Mouse (Mus musculus): ENCODE measurements around the gene Tmem86b. TPM values are rescaled to one million over a fixed set of nuclear protein-coding genes. Genes with fewer than 3 reads are reported as not detected.
"Not testable (repeated sequence)": the region's sequence is repeated elsewhere in the genome, so short reads cannot be mapped to it uniquely, and the experiment has no call there.

Tmem86b gene
- total and polyA plus RNA-seq, 3 experiments = 4.8 to 40.0 (median 9.3) TPM

GRCm38 (mm10) chr7:4612386-4612785 is 18.8 kb downstream of the Tmem86b start:
- Histone ChIP-seq H3K4me1 (ENCODE audit: insufficient read depth, low read depth, low read length) (peaks cover 3% of the 10 kb centered on the region), H3K27me3 (ENCODE audit: insufficient read depth, low read length) (peaks cover 32% of the 10 kb centered on the region), H3K4me3 (ENCODE audit: low read depth, low read length) (no peak overlapping the region), H3K9me3 (replicated peaks) (no peaks in the 10 kb centered on the region), H3K36me3 (replicated peaks) (no peaks in the 10 kb centered on the region)
- DNase-seq (ENCODE audit: low spot score) (no peak), ATAC-seq (ENCODE audit: extremely low read depth, insufficient number of reproducible peaks, low FRiP score, poor library complexity, severe bottlenecking) (no peak)
- TF ChIP-seq TAL1 (conservative IDR thresholded peaks at IDR 0.05; ENCODE audit: low read depth, low read length) = no peak
- TF ChIP-seq GATA1 (IDR thresholded peaks at IDR 0.05; ENCODE audit: borderline replicate concordance, low read length) = no peak

- Histone ChIP-seq H3K4me3 (ENCODE audit: low read depth, low read length) (no peak overlapping the region), H3K9me3 (replicated peaks) (no peaks in the 10 kb centered on the region), H3K36me3 (replicated peaks) (no peaks in the 10 kb centered on the region), H3K27me3 (ENCODE audit: insufficient read depth, low read length) (peaks cover 32% of the 10 kb centered on the region), H3K4me1 (ENCODE audit: insufficient read depth, low read depth, low read length) (peaks cover 3% of the 10 kb centered on the region)
- no peak for ATAC-seq (ENCODE audit: extremely low read depth, insufficient number of reproducible peaks, low FRiP score, poor library complexity, severe bottlenecking)
- TF ChIP-seq GATA2 (IDR thresholded peaks at IDR 0.05; ENCODE audit: borderline replicate concordance, low read depth, low read length) (no peak), TAL1 (conservative IDR thresholded peaks at IDR 0.05; ENCODE audit: low read depth, low read length) (no peak), POLR2AphosphoS5 (IDR thresholded peaks at IDR 0.05; ENCODE audit: insufficient replicate concordance, low read depth, low read length) (no peak), CTCF (IDR thresholded peaks at IDR 0.05; ENCODE audit: low read depth, low read length) (no peak), GATA1 (IDR thresholded peaks at IDR 0.05; ENCODE audit: borderline replicate concordance, low read length) (no peak)
- no peak for DNase-seq (ENCODE audit: low spot score)
These were observed 19.3 kb downstream of the Tmem86b start for GRCm38 (mm10) chr7:4611921-4612341.

GRCm38 (mm10) chr7:4611511-4611910 is 19.7 kb downstream of the Tmem86b start:
- no peaks in the 10 kb centered on the region for H3K9me3 ChIP-seq (replicated peaks)
- H3K27me3 ChIP-seq (ENCODE audit: insufficient read depth, low read length) = peaks cover 30% of the 10 kb centered on the region
- H3K4me1 ChIP-seq (ENCODE audit: insufficient read depth, low read depth, low read length) = peaks cover 3% of the 10 kb centered on the region
- H3K4me3 ChIP-seq (ENCODE audit: low read depth, low read length) = no peak overlapping the region
- ATAC-seq (ENCODE audit: extremely low read depth, insufficient number of reproducible peaks, low FRiP score, poor library complexity, severe bottlenecking) (no peak), DNase-seq (ENCODE audit: low spot score) (no peak)
- TF ChIP-seq TAL1 (conservative IDR thresholded peaks at IDR 0.05; ENCODE audit: low read depth, low read length) (no peak), GATA2 (IDR thresholded peaks at IDR 0.05; ENCODE audit: borderline replicate concordance, low read depth, low read length) (no peak), GATA1 (IDR thresholded peaks at IDR 0.05; ENCODE audit: borderline replicate concordance, low read length) (no peak), POLR2AphosphoS5 (IDR thresholded peaks at IDR 0.05; ENCODE audit: insufficient replicate concordance, low read depth, low read length) (no peak), CTCF (IDR thresholded peaks at IDR 0.05; ENCODE audit: low read depth, low read length) (no peak)
- no peaks in the 10 kb centered on the region for H3K36me3 ChIP-seq (replicated peaks)

- no peaks in the 10 kb centered on the region for H3K9me3 ChIP-seq (replicated peaks)
- peaks cover 3% of the 10 kb centered on the region for H3K4me1 ChIP-seq (ENCODE audit: insufficient read depth, low read depth, low read length)
- TF ChIP-seq GATA1 (IDR thresholded peaks at IDR 0.05; ENCODE audit: borderline replicate concordance, low read length) (no peak), CTCF (IDR thresholded peaks at IDR 0.05; ENCODE audit: low read depth, low read length) (no peak), POLR2AphosphoS5 (IDR thresholded peaks at IDR 0.05; ENCODE audit: insufficient replicate concordance, low read depth, low read length) (no peak), TAL1 (conservative IDR thresholded peaks at IDR 0.05; ENCODE audit: low read depth, low read length) (no peak), GATA2 (IDR thresholded peaks at IDR 0.05; ENCODE audit: borderline replicate concordance, low read depth, low read length) (no peak)
- peaks cover 12% of the 10 kb centered on the region for H3K27me3 ChIP-seq (ENCODE audit: insufficient read depth, low read length)
- no peak for ATAC-seq (ENCODE audit: extremely low read depth, insufficient number of reproducible peaks, low FRiP score, poor library complexity, severe bottlenecking)
- no peak overlapping the region for H3K4me3 ChIP-seq (ENCODE audit: low read depth, low read length)
- no peak for DNase-seq (ENCODE audit: low spot score)
- no peaks in the 10 kb centered on the region for H3K36me3 ChIP-seq (replicated peaks)
These were observed 23.2 kb downstream of the Tmem86b start for GRCm38 (mm10) chr7:4608002-4608401.

GRCm38 (mm10) chr7:4603873-4604272 is 27.3 kb downstream of the Tmem86b start, which contains the start of gene Ptprh:
Gene Ptprh, minus strand, starts transcription at chr7:4604041.
- Histone ChIP-seq H3K9me3 (replicated peaks) (no peaks in the 10 kb centered on the region), H3K36me3 (replicated peaks) (no peaks in the 10 kb centered on the region), H3K27me3 (ENCODE audit: insufficient read depth, low read length) (no peaks in the 10 kb centered on the region; the same call in none of the 2 replicates), H3K4me3 (ENCODE audit: low read depth, low read length) (no peak within 1 kb of the TSS), H3K4me1 (ENCODE audit: insufficient read depth, low read depth, low read length) (peaks cover 3% of the 10 kb centered on the region)
- ATAC-seq (ENCODE audit: extremely low read depth, insufficient number of reproducible peaks, low FRiP score, poor library complexity, severe bottlenecking) (no peak), DNase-seq (ENCODE audit: low spot score) (no peak)
- TF ChIP-seq TAL1 (conservative IDR thresholded peaks at IDR 0.05; ENCODE audit: low read depth, low read length) (no peak), POLR2AphosphoS5 (IDR thresholded peaks at IDR 0.05; ENCODE audit: insufficient replicate concordance, low read depth, low read length) (no peak)

- DNase-seq (ENCODE audit: low spot score) = no peak
- peaks cover under 1% of the 10 kb centered on the region for H3K4me1 ChIP-seq (ENCODE audit: insufficient read depth, low read depth, low read length)
- H3K36me3 ChIP-seq (replicated peaks) = no peaks in the 10 kb centered on the region
- ATAC-seq (ENCODE audit: extremely low read depth, insufficient number of reproducible peaks, low FRiP score, poor library complexity, severe bottlenecking) = no peak
- no peaks in the 10 kb centered on the region; the same call in none of the 2 replicates for H3K27me3 ChIP-seq (ENCODE audit: insufficient read depth, low read length)
- H3K9me3 ChIP-seq (replicated peaks) = no peaks in the 10 kb centered on the region
- no peak overlapping the region for H3K4me3 ChIP-seq (ENCODE audit: low read depth, low read length)
- no peak for TF ChIP-seq TAL1 (conservative IDR thresholded peaks at IDR 0.05; ENCODE audit: low read depth, low read length)
- TF ChIP-seq CTCF (IDR thresholded peaks at IDR 0.05; ENCODE audit: low read depth, low read length) = no peak
These were observed 28.3 kb downstream of the Tmem86b start for GRCm38 (mm10) chr7:4602969-4603368.

- ATAC-seq (ENCODE audit: extremely low read depth, insufficient number of reproducible peaks, low FRiP score, poor library complexity, severe bottlenecking); H3K4me1 ChIP-seq (ENCODE audit: insufficient read depth, low read depth, low read length); H3K36me3 ChIP-seq (replicated peaks); DNase-seq (ENCODE audit: low spot score); H3K27me3 ChIP-seq (ENCODE audit: insufficient read depth, low read length); H3K4me3 ChIP-seq (ENCODE audit: low read depth, low read length); H3K9me3 ChIP-seq (replicated peaks): not testable (repeated sequence)
These were observed 34.2 kb downstream of the Tmem86b start for GRCm38 (mm10) chr7:4597046-4597445.

GRCm38 (mm10) chr7:4581481-4581880 is 49.7 kb downstream of the Tmem86b start:
- H3K27me3 ChIP-seq (ENCODE audit: insufficient read depth, low read length); H3K4me1 ChIP-seq (ENCODE audit: insufficient read depth, low read depth, low read length); H3K4me3 ChIP-seq (ENCODE audit: low read depth, low read length); H3K9me3 ChIP-seq (replicated peaks); DNase-seq (ENCODE audit: low spot score); ATAC-seq (ENCODE audit: extremely low read depth, insufficient number of reproducible peaks, low FRiP score, poor library complexity, severe bottlenecking); H3K36me3 ChIP-seq (replicated peaks): not testable (repeated sequence)
